Mouse (Mus musculus) adrenal gland, postnatal 25 days (tissue): Measurements from ENCODE around the gene Tsnaxip1. TPM values are rescaled to one million over a fixed set of nuclear protein-coding genes. Genes with fewer than 3 reads are reported as not detected.

Source experiments
- DNase-seq: peaks from one replicate; pipeline ENCODE4 v3.0.0; 2021; ENCODE audit warnings: mixed read lengths
- total RNA-seq: library from RNA; stranded (reverse); gene quantifications from 2 replicates; pipeline ENCODE4 v1.2.3, GENCODE M21; 2021

Tsnaxip1 gene
- total RNA-seq, 1 experiment from 2014 or later, result not detected

DNA sequence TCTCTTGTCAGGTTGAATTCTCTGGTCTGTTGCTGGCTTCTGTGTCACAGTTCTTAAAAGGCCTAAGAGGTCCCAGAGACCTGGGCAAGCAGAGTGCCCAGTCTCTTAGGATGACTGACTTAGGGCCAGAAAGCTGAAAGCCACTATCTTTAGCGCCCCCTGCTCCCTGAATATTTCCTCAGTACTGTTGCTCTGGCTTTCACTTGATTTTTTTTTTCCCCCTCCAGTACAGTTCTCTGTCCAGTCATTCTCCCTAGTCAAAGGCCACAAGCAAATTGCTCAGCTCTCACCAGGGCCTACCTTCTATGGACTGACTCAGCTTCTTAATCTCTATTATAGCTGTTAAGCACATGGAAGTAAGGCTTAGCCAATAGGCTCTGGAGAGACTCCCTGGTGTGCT, 34.4 kb downstream of the Tsnaxip1 start:
- DNase-seq, result no peak

DNA sequence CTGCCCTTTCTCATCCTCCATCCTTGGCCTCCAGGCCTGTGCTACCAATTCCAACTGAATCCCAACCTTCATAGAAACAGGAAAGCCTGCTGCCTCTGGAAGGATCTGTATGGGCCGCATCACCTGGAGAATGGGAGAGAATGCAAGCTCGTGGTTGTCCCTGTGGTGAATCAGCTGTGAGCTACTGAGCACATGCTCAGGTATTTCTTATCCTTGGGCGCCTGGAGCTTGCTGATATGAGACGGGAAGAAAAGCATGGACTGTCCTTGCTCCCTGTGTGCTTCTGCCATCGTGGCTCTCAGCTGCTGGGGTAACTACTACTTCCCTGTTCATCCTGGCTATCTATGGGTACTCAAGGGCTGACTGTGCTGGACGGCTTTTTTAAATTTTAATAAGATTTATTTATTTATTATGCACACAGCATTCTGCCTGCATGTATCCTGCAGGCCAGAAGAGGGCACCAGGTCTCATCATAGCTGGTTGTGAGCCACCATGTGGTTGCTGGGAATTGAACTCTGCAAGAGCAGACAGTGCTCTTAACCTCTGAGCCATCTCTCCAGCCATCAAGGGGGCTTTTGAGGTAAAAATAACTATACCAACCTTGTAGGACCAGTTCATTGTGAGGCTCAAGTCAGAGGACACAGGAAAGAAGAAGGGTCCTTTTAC, 39.0 kb downstream of the Tsnaxip1 start:
- no peak for DNase-seq

DNA sequence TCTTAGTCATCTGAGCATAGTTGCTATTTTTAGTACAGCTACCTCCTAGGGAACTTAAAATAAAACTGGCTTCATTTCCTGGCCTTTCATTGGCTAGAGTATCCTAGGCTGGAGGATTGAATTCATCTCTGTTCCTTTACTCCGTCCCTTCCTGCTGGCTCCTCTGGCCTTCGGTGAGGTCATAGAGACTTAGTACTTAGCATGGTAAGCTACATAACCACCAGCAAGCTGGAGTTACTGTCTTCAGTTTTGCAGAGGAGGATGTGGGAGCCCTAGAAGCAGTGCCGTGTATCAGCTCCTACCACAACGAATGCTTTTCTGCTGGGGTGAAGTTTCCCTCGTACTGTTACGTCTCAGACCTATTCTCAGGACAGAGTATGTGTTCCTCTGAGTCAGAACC, 46.8 kb downstream of the Tsnaxip1 start:
- no peak for DNase-seq

- peak; percentile 81 for DNase-seq
Measured at GRCm38 (mm10) chr8:105880754-105881520, 53.4 kb downstream of the Tsnaxip1 start, which contains the start of gene Edc4. Gene Edc4, plus strand, starts transcription at chr8:105880881.

DNA sequence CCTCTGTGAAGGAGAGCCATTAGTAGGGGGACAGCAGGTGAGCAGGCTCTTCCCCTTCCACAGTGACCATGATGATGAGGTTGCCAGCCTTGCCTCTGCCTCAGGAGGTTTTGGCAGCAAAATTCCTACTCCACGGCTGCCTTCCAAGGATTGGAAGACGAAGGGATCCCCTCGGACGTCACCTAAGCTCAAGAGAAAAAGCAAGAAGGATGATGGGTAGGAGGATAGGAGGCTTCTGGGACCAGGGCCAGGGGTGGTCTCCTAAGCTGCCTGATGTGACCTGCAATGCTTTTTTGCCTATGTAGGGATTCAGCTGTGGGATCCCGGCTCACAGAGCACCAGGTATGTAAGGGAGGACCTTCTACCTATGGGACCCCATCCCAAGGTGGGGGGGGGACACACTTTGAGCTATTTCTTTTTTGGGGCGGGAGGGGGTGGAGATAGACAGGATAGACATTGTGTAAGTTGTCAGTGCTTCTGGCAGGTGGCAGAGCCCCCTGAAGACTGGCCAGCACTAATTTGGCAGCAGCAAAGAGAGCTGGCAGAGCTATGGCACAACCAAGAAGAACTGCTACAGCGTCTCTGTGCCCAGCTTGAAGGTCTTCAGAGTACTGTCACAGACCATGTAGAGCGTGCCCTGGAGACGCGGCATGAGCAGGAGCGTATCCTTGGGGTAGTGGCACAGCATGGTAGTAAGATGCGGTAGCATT, 62.4 kb downstream of the Tsnaxip1 start:
- DNase-seq, result no peak

- no peak for DNase-seq
Measured at GRCm38 (mm10) chr8:105890870-105891269, 63.3 kb downstream of the Tsnaxip1 start.

DNA sequence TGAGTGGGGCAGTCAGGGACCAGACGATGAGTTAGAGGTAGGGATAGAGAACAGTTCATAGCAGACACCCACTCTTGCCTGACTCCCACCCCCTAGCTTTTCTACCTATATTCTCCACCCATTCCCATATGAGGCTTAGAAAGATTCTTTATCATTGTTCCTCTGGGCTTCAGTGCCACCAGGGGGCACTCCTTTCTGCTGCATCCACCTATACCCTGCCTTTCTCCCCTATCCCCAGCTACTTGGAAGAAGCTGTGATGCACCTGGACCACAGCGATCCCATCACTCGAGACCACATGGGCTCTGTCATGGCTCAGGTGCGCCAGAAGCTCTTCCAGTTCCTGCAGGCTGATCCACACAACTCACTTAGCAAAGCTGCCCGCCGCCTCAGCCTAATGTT, 64.9 kb downstream of the Tsnaxip1 start:
- DNase-seq, result peak; percentile 27

DNA sequence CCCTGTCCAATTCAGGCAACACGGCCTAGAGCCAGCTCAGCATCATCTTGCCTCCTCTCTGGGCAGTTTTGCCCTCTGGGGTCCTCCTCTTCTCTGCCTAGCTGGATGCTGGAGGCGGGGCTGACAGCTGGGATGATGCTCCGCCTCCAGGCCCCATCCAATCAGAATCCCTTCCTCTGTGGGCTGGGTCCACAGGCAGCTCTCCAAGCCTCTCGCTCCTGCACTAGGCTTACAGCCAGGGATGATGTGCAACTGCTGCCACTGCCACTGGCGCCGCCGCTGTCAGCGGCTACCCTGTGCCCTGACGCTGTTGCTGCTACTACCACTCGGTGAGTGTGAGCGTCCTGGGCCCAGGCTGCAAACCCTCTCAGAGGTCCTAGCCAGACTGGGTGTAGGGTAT, 65.8 kb downstream of the Tsnaxip1 start, which contains the start of gene Nrn1l:
Gene Nrn1l (plus strand): TSS at position 229 of the 400 bp plus-strand sequence.
- DNase-seq, result peak; percentile 71

Other genes starting within 250 kb of the Tsnaxip1 start
- gene Ripor1, start 222.5 kb upstream of the Tsnaxip1 start, total RNA-seq, result 27.7 and 33.5 TPM in 2 replicates
- gene Ctcf, start 191.2 kb upstream of the Tsnaxip1 start, total RNA-seq, result 61.5 and 74.2 TPM in 2 replicates
- 1.2 TPM in 1 of 2 replicates, not detected in the other for gene Agrp, start 190.3 kb upstream of the Tsnaxip1 start, total RNA-seq
- 1.4 and 2.4 TPM in 2 replicates for gene Carmil2, start 141.5 kb upstream of the Tsnaxip1 start, total RNA-seq
- 20.9 and 26.3 TPM in 2 replicates for gene Acd, start 126.6 kb upstream of the Tsnaxip1 start, total RNA-seq
- 10.1 and 10.4 TPM in 2 replicates for gene Pard6a, start 126.6 kb upstream of the Tsnaxip1 start, total RNA-seq
- not detected in 2 replicates for gene 4933405L10Rik, start 120.1 kb upstream of the Tsnaxip1 start, total RNA-seq
- 4.0 and 7.7 TPM in 2 replicates for gene Enkd1, start 119.5 kb upstream of the Tsnaxip1 start, total RNA-seq
- 9.3 and 9.6 TPM in 2 replicates for gene Gfod2, start 69.1 kb upstream of the Tsnaxip1 start, total RNA-seq
- gene Ranbp10, start 381 bp upstream of the Tsnaxip1 start, total RNA-seq, result 25.4 and 29.5 TPM in 2 replicates
- 7.5 and 9.2 TPM in 2 replicates for gene Cenpt, start 25.5 kb downstream of the Tsnaxip1 start, total RNA-seq
- 38.0 and 40.1 TPM in 2 replicates for gene Thap11, start 27.4 kb downstream of the Tsnaxip1 start, total RNA-seq
- gene Nutf2, start 32.8 kb downstream of the Tsnaxip1 start, total RNA-seq, result 36.3 and 56.0 TPM in 2 replicates
- 33.5 and 38.6 TPM in 2 replicates for gene Edc4, start 53.1 kb downstream of the Tsnaxip1 start, total RNA-seq
- 1.9 TPM in 1 of 2 replicates, not detected in the other for gene Nrn1l, start 65.8 kb downstream of the Tsnaxip1 start, total RNA-seq
- gene Pskh1, start 72.7 kb downstream of the Tsnaxip1 start, total RNA-seq, result 32.3 and 38.1 TPM in 2 replicates
- 0.91 TPM in 1 of 2 replicates, not detected in the other for gene Ctrl, start 106.1 kb downstream of the Tsnaxip1 start, total RNA-seq
- gene Psmb10, start 110.7 kb downstream of the Tsnaxip1 start, total RNA-seq, result 70.6 and 74.9 TPM in 2 replicates
- gene Lcat, start 115.7 kb downstream of the Tsnaxip1 start, total RNA-seq, result 1.9 and 7.7 TPM in 2 replicates
- 40.6 and 43.5 TPM in 2 replicates for gene Slc12a4, start 138.4 kb downstream of the Tsnaxip1 start, total RNA-seq
- not detected in 2 replicates for gene Dpep3, start 151.7 kb downstream of the Tsnaxip1 start, total RNA-seq
- gene Dus2, start 163.6 kb downstream of the Tsnaxip1 start, total RNA-seq, result 12.5 and 16.8 TPM in 2 replicates
- not detected in 2 replicates for gene Dpep2nb, start 178.2 kb downstream of the Tsnaxip1 start, total RNA-seq
- 14.7 and 17.9 TPM in 2 replicates for gene Ddx28, start 184.2 kb downstream of the Tsnaxip1 start, total RNA-seq
- gene Nfatc3, start 231.1 kb downstream of the Tsnaxip1 start, total RNA-seq, result 54.9 TPM in 2 replicates